Mouse (Mus musculus): ENCODE results near the gene Ap5s1. TPM values are rescaled to one million over a fixed set of nuclear protein-coding genes. Genes with fewer than 3 reads are reported as not detected.

The Ap5s1 gene
- total RNA-seq, 2 experiments from 2014 or later, result 13.5 to 13.6 TPM

GRCm38 (mm10) chr2:131261481-131262212 is 54.8 kb downstream of the Ap5s1 start:
- ATAC-seq (ENCODE audit: poor library complexity, severe bottlenecking), result peak; percentile 30

GRCm38 (mm10) chr2:131262213-131262672 is 55.4 kb downstream of the Ap5s1 start, which contains the start of gene Pank2:
Pank2 (plus strand) TSS chr2:131262495.
- ATAC-seq (ENCODE audit: poor library complexity, severe bottlenecking), result peak; percentile 93

Other genes with a start within 250 kb of the Ap5s1 start
- not detected in 2 replicates for gene Gfra4, start 164.0 kb upstream of the Ap5s1 start, total RNA-seq (2015)
- not detected in 2 replicates for gene Gfra4, start 164.0 kb upstream of the Ap5s1 start, total RNA-seq (2017)
- not detected in 2 replicates for gene Adam33, start 143.3 kb upstream of the Ap5s1 start, total RNA-seq (2015)
- 0.12 and 0.18 TPM in 2 replicates for gene Adam33, start 143.3 kb upstream of the Ap5s1 start, total RNA-seq (2017)
- gene Siglec1, start 120.3 kb upstream of the Ap5s1 start, total RNA-seq (2015), result 2.3 and 4.2 TPM in 2 replicates
- 1.1 and 1.5 TPM in 2 replicates for gene Siglec1, start 120.3 kb upstream of the Ap5s1 start, total RNA-seq (2017)
- gene Hspa12b, start 79.8 kb upstream of the Ap5s1 start, total RNA-seq (2015), result not detected in 2 replicates
- gene Hspa12b, start 79.8 kb upstream of the Ap5s1 start, total RNA-seq (2017), result not detected in 2 replicates
- gene Gm11037, start 73.6 kb upstream of the Ap5s1 start, total RNA-seq (2015), result not detected in 2 replicates
- not detected in 2 replicates for gene Gm11037, start 73.6 kb upstream of the Ap5s1 start, total RNA-seq (2017)
- 21.5 and 31.3 TPM in 2 replicates for gene 1700037H04Rik, start 47.0 kb upstream of the Ap5s1 start, total RNA-seq (2015)
- gene 1700037H04Rik, start 47.0 kb upstream of the Ap5s1 start, total RNA-seq (2017), result 15.5 and 22.7 TPM in 2 replicates
- gene Cenpb, start 27.0 kb upstream of the Ap5s1 start, total RNA-seq (2015), result 7.7 and 8.7 TPM in 2 replicates
- gene Cenpb, start 27.0 kb upstream of the Ap5s1 start, total RNA-seq (2017), result 15.6 and 16.8 TPM in 2 replicates
- gene Cdc25b, start 20.1 kb upstream of the Ap5s1 start, total RNA-seq (2015), result 21.5 and 25.5 TPM in 2 replicates
- gene Cdc25b, start 20.1 kb upstream of the Ap5s1 start, total RNA-seq (2017), result 29.1 and 35.0 TPM in 2 replicates
- 1.5 and 1.8 TPM in 2 replicates for gene Spef1, start 19.8 kb upstream of the Ap5s1 start, total RNA-seq (2015)
- gene Spef1, start 19.8 kb upstream of the Ap5s1 start, total RNA-seq (2017), result 2.4 and 3.3 TPM in 2 replicates
- 17.3 and 20.8 TPM in 2 replicates for gene Mavs, start 27.0 kb downstream of the Ap5s1 start, total RNA-seq (2015)
- 14.4 and 14.8 TPM in 2 replicates for gene Mavs, start 27.0 kb downstream of the Ap5s1 start, total RNA-seq (2017)
- 60.1 and 74.2 TPM in 2 replicates for gene Pank2, start 55.4 kb downstream of the Ap5s1 start, total RNA-seq (2015)
- 42.9 and 51.0 TPM in 2 replicates for gene Pank2, start 55.4 kb downstream of the Ap5s1 start, total RNA-seq (2017)
- gene Rnf24, start 145.8 kb downstream of the Ap5s1 start, total RNA-seq (2015), result 3.6 and 4.0 TPM in 2 replicates
- 1.8 and 3.9 TPM in 2 replicates for gene Rnf24, start 145.8 kb downstream of the Ap5s1 start, total RNA-seq (2017)